Mouse (Mus musculus): ENCODE measurements around the gene Tmed8. TPM values are rescaled to one million over a fixed set of nuclear protein-coding genes. Genes with fewer than 3 reads are reported as not detected.

Tmed8 gene
- polyA plus RNA-seq (2012), result 2.6 and 3.0 TPM in 2 replicates

DNA sequence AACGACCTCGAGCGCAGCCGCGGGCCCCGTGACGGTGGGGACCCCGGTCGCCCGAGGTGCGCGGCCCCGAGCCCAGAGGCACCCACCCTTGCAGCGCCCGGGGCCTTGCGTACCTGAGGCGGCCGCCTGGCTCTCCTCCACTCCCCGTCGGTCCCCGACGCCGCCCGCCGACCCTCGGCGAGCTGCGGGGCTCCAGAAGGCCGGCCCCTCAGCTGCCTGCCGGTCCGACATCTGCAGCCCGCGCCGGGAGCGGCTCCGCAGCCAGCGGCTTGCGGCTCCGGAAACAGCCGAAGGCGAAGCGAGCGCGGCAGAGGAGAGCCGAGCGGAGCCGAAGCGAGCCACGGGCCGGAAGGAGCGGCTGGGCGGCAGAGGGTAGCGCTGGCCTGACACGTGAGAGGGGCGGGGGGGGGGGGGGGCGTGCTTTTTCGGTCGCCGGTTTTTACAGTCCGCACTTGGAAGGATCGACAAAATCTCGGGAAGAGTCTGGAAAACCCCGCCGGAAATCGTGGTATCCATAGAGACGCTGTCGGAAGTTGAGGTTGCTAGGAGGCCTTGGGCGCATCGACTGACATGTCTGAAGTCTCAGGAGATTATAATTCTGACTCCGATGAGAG is at the start of gene Tmed8:
Gene Tmed8, minus strand, starts transcription at position 482 of the 614 bp plus-strand sequence.
- no peak for TF ChIP-seq GATA1 (IDR thresholded peaks at IDR 0.05; ENCODE audit: low read length)

DNA sequence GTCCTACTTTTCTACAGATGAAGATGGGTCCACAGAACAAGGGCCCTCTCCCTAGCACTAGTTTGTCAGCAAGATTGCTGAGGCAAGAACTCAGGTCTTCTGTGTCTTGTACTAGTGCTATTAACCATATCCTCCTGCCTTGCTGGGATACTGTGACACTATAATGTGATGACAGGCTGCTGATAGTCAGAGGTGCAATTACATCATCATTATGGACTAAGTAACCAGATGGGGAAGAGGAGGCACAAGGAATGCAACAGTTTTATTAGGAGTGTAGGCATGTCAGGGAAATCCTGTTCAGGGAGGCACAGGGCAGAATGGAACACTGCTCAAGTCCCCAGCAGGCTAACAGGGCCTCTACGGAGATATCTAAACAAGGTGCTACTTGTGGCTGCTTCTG is 38.4 kb upstream of the Tmed8 start, which contains the start of gene Noxred1:
Gene Noxred1, minus strand, starts transcription at position 101 of the 400 bp plus-strand sequence.
- TF ChIP-seq GATA1 (IDR thresholded peaks at IDR 0.05; ENCODE audit: low read length), result no peak

DNA sequence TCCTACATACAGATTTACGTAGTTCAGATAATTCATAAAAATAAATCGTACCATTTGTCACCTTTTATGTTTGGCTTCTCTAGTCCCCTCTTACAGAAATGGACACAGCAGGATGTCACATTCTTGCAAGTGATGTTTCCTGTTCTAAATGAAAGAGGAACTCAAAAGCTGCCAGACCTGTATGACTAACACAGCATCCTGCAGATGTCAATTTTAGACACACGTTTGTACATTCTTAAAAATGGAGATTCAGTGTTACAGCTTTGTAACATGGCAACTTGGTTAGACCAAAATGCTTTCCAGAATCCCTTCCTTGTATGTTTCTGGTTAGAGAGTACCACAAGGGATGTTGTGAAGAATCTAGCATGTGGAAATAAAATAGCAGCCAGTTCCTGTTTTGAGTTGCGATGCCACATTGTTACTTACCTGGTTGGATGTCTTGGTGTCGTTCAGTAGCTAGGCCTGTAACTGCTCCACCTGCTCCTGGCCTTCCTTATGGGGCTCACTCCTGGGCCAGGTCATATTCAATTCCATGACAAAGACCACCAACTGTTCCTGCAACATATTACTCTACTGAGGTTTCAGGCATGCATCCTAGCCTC is 36.7 kb upstream of the Tmed8 start:
- no peak for TF ChIP-seq GATA1 (IDR thresholded peaks at IDR 0.05; ENCODE audit: low read length)

DNA sequence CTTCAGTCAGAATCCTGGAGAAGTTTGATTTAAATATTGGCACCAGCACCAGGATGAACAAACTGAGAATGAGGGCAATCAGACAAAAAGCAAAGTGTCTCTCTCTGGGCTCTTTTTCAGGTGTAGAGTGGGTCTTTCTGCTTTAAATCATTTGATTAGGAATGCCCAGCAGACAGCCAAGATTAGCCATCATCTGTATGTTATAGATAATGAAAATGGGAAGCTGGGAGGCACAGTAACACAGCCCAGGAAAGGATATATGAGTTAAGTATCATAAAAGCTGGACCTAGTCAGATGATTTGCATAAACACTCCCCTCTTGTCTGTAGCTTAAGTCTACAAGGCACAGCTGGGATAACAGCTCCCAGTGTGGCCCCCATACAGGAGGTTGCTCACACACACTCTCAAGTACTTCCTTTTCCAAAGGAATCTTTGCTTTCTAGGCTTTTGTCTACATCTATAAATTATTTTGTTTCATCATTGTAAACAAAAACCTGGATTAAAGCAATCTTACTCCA is 30.2 kb upstream of the Tmed8 start:
- TF ChIP-seq GATA1 (IDR thresholded peaks at IDR 0.05; ENCODE audit: low read length), result no peak

DNA sequence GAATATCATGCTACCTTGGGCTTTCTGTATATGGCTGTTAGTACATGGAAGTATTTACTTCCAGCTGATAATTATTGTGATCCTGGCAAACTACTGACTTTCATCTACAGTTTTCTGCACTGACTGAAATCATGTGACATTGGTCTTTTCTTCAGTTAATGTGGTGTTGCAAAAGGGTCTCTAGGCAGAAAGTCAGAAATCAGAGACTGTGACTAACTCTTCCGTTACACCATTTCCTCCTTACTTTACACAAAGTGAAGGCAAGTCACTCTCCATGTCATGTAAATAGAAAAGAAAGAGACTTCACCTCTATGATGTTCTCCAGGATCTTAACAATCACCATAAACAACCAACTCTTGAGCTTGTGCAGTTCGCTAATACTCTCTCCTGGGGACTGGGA is 29.4 kb upstream of the Tmed8 start:
- TF ChIP-seq GATA1 (IDR thresholded peaks at IDR 0.05; ENCODE audit: low read length), result no peak

DNA sequence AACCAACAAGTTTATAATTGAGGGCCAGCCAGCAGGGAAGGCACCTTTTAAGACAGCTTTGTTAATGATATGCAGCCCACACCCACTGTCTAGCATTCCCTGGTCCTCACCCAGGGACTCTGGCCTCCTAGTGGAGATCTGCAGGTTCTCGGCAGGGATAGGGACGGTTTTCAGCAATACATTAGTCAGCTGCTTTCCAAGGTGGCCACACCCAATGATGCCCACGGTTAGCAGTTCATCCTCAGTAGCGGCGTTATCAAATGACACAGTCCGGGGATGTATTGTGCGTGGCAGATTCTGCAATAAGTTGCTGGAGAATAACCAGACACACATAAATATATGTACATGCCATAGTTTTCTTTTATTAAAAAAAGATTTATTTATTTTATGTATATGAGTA is 26.5 kb upstream of the Tmed8 start:
- no peak for TF ChIP-seq GATA1 (IDR thresholded peaks at IDR 0.05; ENCODE audit: low read length)

DNA sequence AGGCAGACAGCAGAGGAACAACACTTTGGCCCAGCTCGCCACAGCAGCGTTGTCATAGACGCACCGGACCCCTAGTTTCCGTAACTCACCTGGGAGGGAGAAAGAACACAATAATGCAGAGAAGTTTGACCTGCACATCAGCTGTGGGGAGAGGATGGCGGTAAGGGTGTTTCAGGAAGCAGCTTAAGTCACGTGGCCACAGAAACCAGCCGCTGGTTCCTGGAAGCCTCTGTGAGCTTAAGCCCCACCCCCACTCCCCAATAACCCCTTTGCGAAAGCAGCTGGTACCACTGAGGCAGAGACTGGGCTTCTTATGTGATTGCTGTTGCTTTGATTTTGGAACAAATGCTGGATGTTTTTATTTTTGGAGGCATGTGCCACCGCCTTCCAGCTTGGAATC is 24.7 kb upstream of the Tmed8 start:
- TF ChIP-seq GATA1 (IDR thresholded peaks at IDR 0.05; ENCODE audit: low read length), result no peak

DNA sequence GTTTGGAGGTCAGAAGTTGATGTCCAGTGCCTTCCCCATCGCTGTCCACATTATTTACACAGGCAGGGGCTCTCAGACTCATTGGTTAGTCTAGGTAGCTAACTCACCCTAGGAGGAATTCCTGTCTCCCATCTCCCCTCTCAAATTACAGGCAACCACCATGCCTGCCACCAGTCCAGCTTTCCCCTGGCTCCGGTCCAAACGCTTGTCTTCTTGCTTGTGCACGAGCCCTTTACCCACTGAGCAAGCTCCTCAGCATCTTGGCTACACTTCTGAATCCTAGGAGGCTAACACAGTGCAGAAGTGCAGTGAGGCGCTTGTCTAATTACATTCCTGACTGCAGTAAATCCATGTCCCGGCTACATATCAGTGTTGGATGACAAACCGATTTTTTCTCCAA is 19.1 kb upstream of the Tmed8 start:
- no peak for TF ChIP-seq GATA1 (IDR thresholded peaks at IDR 0.05; ENCODE audit: low read length)

DNA sequence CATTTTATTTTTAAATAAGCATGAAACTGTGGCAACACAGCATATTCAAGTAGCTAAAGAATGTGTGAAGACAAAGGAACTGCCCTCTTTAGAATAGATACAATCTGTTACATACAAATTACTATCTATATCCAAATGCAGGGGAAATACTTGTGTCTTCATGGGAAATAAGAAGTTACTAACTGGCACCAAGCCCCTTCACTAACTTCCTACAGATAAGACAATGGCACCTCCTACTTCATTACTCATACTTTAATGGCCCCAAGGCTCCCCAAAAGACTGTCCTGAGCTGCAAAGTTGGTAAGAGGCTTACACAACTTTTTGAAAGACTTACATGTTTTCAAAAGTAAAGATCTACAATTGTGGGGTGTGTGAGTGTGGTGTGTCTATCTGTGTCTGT is 17.3 kb upstream of the Tmed8 start:
- TF ChIP-seq GATA1 (IDR thresholded peaks at IDR 0.05; ENCODE audit: low read length), result no peak

DNA sequence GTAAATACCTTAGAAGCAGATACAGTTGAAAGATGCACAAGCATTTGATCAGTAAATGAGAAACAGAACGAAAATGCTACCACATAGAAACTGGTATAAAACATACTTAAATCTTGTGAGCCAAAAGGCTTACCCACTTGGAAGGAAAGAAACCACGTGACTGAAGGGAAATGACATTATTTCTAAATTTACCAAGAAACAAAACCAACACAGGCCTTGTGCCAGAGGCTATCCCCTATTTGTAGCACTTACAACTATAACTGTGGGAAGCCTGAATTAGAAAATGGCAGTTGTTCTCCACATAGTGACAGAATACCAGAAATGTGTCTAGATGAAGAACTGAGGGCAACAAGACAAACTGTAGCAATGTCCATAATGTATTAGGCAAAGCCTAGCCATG is 15.8 kb upstream of the Tmed8 start:
- no peak for TF ChIP-seq GATA1 (IDR thresholded peaks at IDR 0.05; ENCODE audit: low read length)

DNA sequence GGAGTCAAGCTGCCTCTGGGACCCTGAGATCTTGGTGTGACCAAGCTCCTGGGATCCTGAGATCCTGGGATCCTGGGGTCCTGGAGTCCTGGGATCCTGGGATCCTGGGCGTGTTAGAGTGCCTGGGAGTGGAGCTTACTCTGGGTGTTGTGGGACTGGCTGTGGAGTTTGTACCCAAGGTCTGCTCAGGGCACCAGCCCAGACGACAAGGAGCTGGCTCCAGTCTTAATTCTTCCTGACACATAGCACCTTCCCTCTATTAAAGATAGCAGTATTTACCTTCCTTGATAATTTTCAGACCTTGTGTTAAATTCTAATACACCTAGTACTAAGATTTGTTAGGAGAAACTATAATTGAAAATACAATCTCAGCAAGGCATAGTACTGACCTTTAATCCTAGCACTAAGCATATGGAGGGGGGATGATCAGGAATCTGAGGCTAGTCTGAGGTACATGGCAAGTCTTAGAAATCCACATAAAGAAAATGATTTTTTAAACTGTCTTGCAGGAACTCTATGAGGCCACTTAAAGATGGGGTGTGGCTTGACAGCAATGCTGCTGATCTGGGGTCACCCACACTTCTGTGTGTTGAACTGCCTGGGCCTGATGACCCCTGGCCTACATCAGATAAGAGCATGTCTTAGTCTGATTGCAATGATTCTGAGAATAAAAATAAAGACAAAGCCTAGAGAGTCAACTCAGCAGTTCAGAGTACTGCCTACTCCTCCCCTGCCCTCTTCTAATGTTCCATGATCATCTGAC is 12.8 kb upstream of the Tmed8 start:
- TF ChIP-seq GATA1 (IDR thresholded peaks at IDR 0.05; ENCODE audit: low read length), result no peak

DNA sequence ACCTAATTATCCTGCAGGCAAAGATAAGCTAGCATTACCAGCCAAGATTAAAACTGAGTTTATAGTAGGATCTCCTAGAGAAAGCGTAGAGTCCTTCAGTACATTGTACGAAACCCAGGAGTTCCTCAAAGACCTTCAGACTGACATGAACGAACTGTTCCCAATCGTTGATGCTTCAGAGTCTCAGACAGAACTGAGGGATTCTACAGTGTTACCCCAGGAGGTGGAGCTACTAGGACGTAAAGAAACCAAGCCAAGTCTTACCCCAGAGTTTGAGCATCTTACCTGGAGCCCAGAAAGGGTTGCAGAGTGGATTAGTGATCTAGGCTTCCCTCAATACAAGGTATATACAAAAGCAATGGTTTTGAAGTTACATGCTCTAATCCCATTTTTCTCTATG is 1.4 kb upstream of the Tmed8 start:
- TF ChIP-seq GATA1 (IDR thresholded peaks at IDR 0.05; ENCODE audit: low read length), result no peak

DNA sequence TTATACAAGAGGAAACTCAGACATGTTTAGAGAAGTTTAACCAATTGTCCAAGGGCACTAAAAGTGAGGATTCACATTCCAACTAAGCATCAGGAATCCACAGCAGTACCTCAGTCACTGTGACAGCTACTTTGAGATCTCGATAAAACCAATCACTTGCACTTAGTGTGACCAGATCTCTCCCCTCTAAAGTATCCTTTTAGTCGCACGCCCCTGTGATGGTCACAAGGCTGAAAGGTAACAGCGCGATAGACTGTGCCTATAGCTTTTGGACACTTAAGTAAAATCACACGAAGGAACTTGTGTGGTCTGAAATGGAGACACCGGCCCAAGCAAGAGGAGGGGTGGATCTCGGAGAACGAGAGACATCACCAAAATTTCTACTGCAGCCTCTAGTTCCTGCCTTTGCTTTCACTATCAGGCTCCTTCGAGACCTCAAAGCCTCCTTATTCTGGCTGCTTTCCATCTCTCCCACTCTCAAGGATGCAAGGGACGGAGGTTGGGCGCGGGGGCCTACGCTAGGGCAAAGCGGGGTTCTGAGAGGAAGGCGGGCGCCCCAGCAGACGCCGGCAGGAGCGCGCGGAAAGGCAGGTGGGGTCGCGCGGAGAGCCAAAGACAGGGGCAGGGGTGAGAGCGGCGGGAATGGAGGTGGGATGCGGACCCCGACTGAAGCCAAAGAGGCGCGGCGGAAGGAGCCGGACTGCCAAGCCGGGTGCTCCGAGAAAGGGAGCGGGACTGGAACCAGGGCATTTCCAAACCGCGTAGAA is 865 bp downstream of the Tmed8 start, which contains the start of gene Samd15:
Gene Samd15, plus strand, starts transcription at position 518 of the 767 bp plus-strand sequence.
- TF ChIP-seq GATA1 (IDR thresholded peaks at IDR 0.05; ENCODE audit: low read length), result no peak

DNA sequence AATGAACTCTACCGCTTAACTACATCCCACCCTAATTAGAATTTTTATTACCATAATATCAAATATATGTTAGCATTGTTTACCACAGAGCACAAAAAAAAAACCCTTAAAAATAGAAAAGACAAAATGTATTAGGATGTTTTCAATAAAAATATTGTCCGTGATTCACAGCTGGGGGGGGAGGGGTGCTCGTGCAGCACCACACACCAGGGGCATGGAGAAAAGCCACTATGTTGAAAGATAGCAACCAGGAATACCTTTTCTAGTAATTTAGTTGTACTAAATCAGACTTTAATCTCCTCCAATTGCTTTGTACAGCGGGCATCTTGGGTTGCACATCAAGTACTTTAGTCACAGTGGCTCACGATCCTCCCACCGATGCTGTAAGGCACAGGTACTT is 1.5 kb downstream of the Tmed8 start:
- no peak for TF ChIP-seq GATA1 (IDR thresholded peaks at IDR 0.05; ENCODE audit: low read length)

DNA sequence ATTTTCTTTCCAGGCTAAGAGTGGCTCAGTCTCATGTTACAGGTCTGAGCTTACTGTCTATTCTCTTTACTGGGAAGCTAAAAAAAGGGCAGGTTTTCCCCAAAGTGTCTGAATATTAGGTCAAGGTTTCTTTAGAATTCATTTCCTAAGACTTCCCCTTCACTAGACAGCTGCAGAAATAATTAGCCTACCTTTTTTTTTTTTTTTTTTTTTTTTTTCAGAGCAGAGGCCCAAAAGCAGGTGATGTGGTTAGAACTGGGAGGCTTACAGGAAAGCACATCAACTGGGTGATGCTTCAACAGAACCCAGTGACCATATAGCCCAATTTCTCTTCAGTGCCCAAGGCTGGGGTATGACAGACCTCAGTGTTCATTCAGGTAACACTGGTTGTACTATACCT is 3.9 kb downstream of the Tmed8 start:
- TF ChIP-seq GATA1 (IDR thresholded peaks at IDR 0.05; ENCODE audit: low read length), result no peak

DNA sequence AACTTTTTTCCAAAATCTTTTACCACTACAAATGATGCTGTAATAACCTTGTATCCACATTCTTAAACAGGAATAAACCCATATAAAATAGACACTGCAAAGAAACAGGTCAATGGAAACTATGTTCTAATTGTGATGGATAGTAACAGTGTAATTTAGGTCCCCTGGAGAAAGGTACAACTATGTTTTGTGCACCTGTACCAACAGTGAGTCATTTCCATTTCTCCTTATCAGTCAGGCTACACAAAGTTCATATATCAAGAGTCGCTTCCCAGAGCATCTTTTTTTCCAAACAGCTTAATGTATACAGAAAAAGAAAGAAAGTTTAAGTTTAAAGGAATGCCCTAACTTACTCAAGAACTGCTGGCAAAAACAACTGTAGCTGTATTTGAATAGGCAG is 5.2 kb downstream of the Tmed8 start:
- no peak for TF ChIP-seq GATA1 (IDR thresholded peaks at IDR 0.05; ENCODE audit: low read length)

All from G1E-ER4 (cell line).